Mouse (Mus musculus): ENCODE results near the gene Apex2. TPM values are rescaled to one million over a fixed set of nuclear protein-coding genes. Genes with fewer than 3 reads are reported as not detected.

Apex2 gene
- polyA plus RNA-seq, 1 experiment, result 20.0 TPM

DNA sequence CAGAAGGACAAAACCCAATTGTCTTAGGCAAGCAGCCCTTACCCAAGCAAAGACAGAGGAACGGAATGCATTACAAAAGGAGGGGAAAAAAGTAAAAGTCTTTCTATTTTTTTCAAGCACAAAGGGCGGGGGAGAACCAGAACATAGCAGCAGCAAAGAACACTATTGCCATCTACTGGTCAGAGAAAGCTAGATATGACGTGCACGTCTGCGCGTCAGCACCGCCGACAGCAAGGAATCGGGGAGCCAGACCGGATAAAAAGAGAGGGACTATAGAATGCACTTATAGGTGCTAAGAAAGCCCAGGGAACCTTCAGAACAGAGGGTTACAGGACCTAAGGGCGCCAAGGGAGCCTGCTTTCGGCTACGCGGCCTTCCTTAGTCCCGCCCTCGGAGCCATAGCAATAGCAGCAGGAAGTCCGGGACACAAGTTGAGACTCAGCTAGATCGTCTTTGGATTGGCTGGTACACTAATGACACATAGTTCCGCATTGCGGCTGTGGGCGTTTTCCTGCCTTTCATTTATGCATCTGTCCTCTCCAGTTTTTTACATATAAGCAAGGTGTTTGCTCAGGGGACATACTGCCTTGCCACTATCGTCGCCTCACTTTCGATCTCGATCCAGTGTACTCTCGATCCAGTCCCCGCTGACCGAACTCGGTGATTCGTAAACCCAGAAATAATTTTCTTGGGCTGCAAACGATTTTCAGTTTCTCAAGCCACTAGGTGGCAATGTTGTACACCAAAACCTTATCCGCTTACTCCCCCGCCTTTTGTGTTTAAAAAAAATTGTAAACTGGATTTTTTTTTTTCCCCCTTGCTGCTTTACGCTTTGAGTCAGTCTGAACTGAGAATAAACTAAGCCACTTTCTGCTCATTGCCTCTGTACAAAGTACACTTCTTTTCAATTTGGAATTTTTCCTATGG, 111.6 kb downstream of the Apex2 start:
- Histone ChIP-seq H3K4me3 (replicated peaks; ENCODE audit: control insufficient read depth, low read depth, low read length) (peak overlapping the region; percentile 100), H3K4me1 (ENCODE audit: control insufficient read depth, insufficient read depth, low read length) (no peaks in the 10 kb centered on the region), H3K27ac (ENCODE audit: control insufficient read depth, insufficient read depth, low read depth, low read length, poor library complexity) (peak overlapping the region; percentile 98)
- TF ChIP-seq CTCF (IDR thresholded peaks at IDR 0.05; ENCODE audit: control insufficient read depth, insufficient read depth, low read length), result peak; percentile 69
- no peak for TF ChIP-seq POLR2A (IDR thresholded peaks at IDR 0.05; ENCODE audit: borderline replicate concordance, control insufficient read depth, low read depth, low read length)
- WGBS, result under 1% methylated on average over 34 of the region's 34 CpGs

DNA sequence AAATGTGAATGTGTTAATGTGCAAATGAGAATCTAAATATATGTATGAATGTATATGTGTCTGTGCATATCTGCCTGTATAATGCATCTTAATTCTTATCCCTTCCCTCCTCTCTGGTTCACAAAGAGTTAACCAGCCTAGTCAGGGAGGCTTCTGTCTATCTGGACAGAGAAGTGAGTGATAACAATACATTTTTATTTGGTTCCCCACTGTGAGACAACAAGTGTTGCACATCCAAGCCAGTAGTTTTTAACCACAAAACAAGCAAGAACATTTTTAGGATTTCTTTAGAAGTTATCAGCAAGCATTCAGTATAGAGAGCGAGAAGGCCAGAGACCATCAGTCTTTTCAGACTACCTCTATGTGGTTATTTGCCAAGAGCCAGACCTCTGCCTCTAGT, 118.3 kb downstream of the Apex2 start:
- Histone ChIP-seq H3K27ac (ENCODE audit: control insufficient read depth, insufficient read depth, low read depth, low read length, poor library complexity) (no peak overlapping the region), H3K4me3 (replicated peaks; ENCODE audit: control insufficient read depth, low read depth, low read length) (no peak overlapping the region), H3K4me1 (ENCODE audit: control insufficient read depth, insufficient read depth, low read length) (no peaks in the 10 kb centered on the region)
- TF ChIP-seq CTCF (IDR thresholded peaks at IDR 0.05; ENCODE audit: control insufficient read depth, insufficient read depth, low read length) (no peak), POLR2A (IDR thresholded peaks at IDR 0.05; ENCODE audit: borderline replicate concordance, control insufficient read depth, low read depth, low read length) (no peak)
- WGBS, result 71% methylated on average over 1 of the region's 1 CpGs

Other genes starting within 250 kb of the Apex2 start
- gene Tmem29, start 130.7 kb downstream of the Apex2 start, polyA plus RNA-seq (2011; ENCODE audit: insufficient read depth, insufficient read length, low replicate concordance, missing spikeins), result 8.5 and 19.6 TPM in 2 replicates
- 1,004 and 1,851 TPM in 2 replicates for gene Alas2, start 42.5 kb downstream of the Apex2 start, polyA plus RNA-seq (2011; ENCODE audit: insufficient read depth, insufficient read length, low replicate concordance, missing spikeins)
- gene Pfkfb1, start 1.6 kb downstream of the Apex2 start, polyA plus RNA-seq (2011; ENCODE audit: insufficient read depth, insufficient read length, low replicate concordance, missing spikeins), result 6.1 and 10.4 TPM in 2 replicates
- not detected in 2 replicates for gene Tro, start 67.7 kb upstream of the Apex2 start, polyA plus RNA-seq (2011; ENCODE audit: insufficient read depth, insufficient read length, low replicate concordance, missing spikeins)
- 6.8 and 8.3 TPM in 2 replicates for gene Maged2, start 224.5 kb upstream of the Apex2 start, polyA plus RNA-seq (2011; ENCODE audit: insufficient read depth, insufficient read length, low replicate concordance, missing spikeins)

Data from bone marrow, adult 2 months (tissue).